ENCODE assay signal across 8 mouse cellular contexts in genomic region chr14:52120169-52120568, GRCm38 (mm10). TPM values are rescaled to one million over a fixed set of nuclear protein-coding genes. Genes with fewer than 3 reads are reported as not detected.
A peak's percentile ranks its signal among the peaks of the same experiment; 100 is the strongest.
DNase-seq lines count a peak whose midpoint lies in the region; ATAC-seq and TF ChIP-seq lines count a peak whose summit lies in the region.
"Had no signal": no experiment of that assay in that cellular context is flagged by ENCODE, and none has a peak within 500 bp of the region (broad histone marks: within the 10 kb centered on the region; RNA-seq: fewer than 3 reads in every experiment).

No protein-coding gene starts in this region.

- H3K9ac ChIP-seq in embryonic facial prominence, embryonic 12.5 days, result no peak overlapping the region
- no peak overlapping the region for H3K9ac ChIP-seq in hindbrain, postnatal 0 days (replicated peaks; ENCODE audit: low read length)
- no peak overlapping the region for H3K9ac ChIP-seq in midbrain, embryonic 11.5 days (ENCODE audit: low read length)

- no peak for ATAC-seq in embryonic facial prominence, embryonic 12.5 days (ENCODE audit: insufficient number of reproducible peaks, insufficient read depth, low FRiP score, low TSS enrichment)
- no peak for ATAC-seq in hindbrain, postnatal 0 days
- no peak for ATAC-seq in midbrain, embryonic 11.5 days (ENCODE audit: low FRiP score)
- ATAC-seq in activated CD4-positive, CD25-positive, alpha-beta regulatory T cell, adult 4 months, result no peak

- no peak for TF ChIP-seq CTCF in bone marrow, adult 2 months (IDR thresholded peaks at IDR 0.05; ENCODE audit: control insufficient read depth, insufficient read depth, low read length)
- no peak for TF ChIP-seq CTCF in hindbrain, postnatal 0 days (IDR thresholded peaks at IDR 0.05; ENCODE audit: low read depth)

- H3K9me3 ChIP-seq in embryonic facial prominence, embryonic 12.5 days, result no peaks in the 10 kb centered on the region
- no peaks in the 10 kb centered on the region for H3K9me3 ChIP-seq in hindbrain, postnatal 0 days (ENCODE audit: low read length)
- no peaks in the 10 kb centered on the region for H3K9me3 ChIP-seq in midbrain, embryonic 11.5 days (ENCODE audit: control insufficient read depth, low read length)

- H3K27me3 ChIP-seq in embryonic facial prominence, embryonic 12.5 days, result no peaks in the 10 kb centered on the region
- no peaks in the 10 kb centered on the region for H3K27me3 ChIP-seq in hindbrain, postnatal 0 days (ENCODE audit: insufficient read depth, low read length)
- H3K27me3 ChIP-seq in midbrain, embryonic 11.5 days (ENCODE audit: control insufficient read depth, insufficient read depth, low read length), result no peaks in the 10 kb centered on the region

- H3K4me1 ChIP-seq in bone marrow, adult 2 months (ENCODE audit: control insufficient read depth, insufficient read depth, low read length), result no peaks in the 10 kb centered on the region
- 0 out of 2 replicates have a peak, but pooled peaks cover 3% of the 10 kb centered on the region for H3K4me1 ChIP-seq in embryonic facial prominence, embryonic 12.5 days
- H3K4me1 ChIP-seq in hindbrain, postnatal 0 days (ENCODE audit: insufficient read depth, low read length), result no peaks in the 10 kb centered on the region
- peaks cover 6% of the 10 kb centered on the region; the same call in 1 of the 2 replicates for H3K4me1 ChIP-seq in midbrain, embryonic 11.5 days (ENCODE audit: control insufficient read depth, insufficient read depth, low read length)

- WGBS in bone marrow, adult 2 months, result 6% methylated on average over 7 of the region's 7 CpGs
- 52% methylated on average over 7 of the region's 7 CpGs for WGBS in embryonic facial prominence, embryonic 12.5 days
- 56% methylated on average over 7 of the region's 7 CpGs for WGBS in hindbrain, postnatal 0 days
- 57% methylated on average over 7 of the region's 7 CpGs for WGBS in midbrain, embryonic 11.5 days

- no peaks in the 10 kb centered on the region for H3K36me3 ChIP-seq in embryonic facial prominence, embryonic 12.5 days
- H3K36me3 ChIP-seq in hindbrain, postnatal 0 days (ENCODE audit: insufficient read depth, low read length), result no peaks in the 10 kb centered on the region
- no peaks in the 10 kb centered on the region for H3K36me3 ChIP-seq in midbrain, embryonic 11.5 days (ENCODE audit: control insufficient read depth, insufficient read depth, low read length)

- TF ChIP-seq POLR2A in bone marrow, adult 2 months (IDR thresholded peaks at IDR 0.05; ENCODE audit: borderline replicate concordance, control insufficient read depth, low read depth, low read length), result no peak

- no peak overlapping the region for H3K27ac ChIP-seq in bone marrow, adult 2 months (ENCODE audit: control insufficient read depth, insufficient read depth, low read depth, low read length, poor library complexity)
- no peak overlapping the region for H3K27ac ChIP-seq in embryonic facial prominence, embryonic 12.5 days
- peak overlapping the region; percentile 36; the same call in 1 of the 2 replicates for H3K27ac ChIP-seq in hindbrain, postnatal 0 days
- no peak overlapping the region for H3K27ac ChIP-seq in midbrain, embryonic 11.5 days (ENCODE audit: low read depth, low read length)

- peak overlapping the region; percentile 90 for H3K4me2 ChIP-seq in embryonic facial prominence, embryonic 12.5 days (replicated peaks)
- H3K4me2 ChIP-seq in hindbrain, postnatal 0 days (ENCODE audit: low read depth, low read length), result peak overlapping the region; percentile 82
- peak overlapping the region; percentile 97; the same call in 1 of the 2 replicates for H3K4me2 ChIP-seq in midbrain, embryonic 11.5 days

- DNase-seq in hindbrain, postnatal 0 days (ENCODE audit: low spot score), result no peak
- DNase-seq in midbrain, embryonic 11.5 days (ENCODE audit: low spot score, missing footprints), result peak; percentile 85
- DNase-seq in adrenal gland, postnatal 25 days, result no peak
- DNase-seq in layer of hippocampus, postnatal 14 days (ENCODE audit: low spot score in 2 of 2), result no peak
- DNase-seq: heart, postnatal 10 days had no signal

- H3K4me3 ChIP-seq in bone marrow, adult 2 months (replicated peaks; ENCODE audit: control insufficient read depth, low read depth, low read length), result peak overlapping the region; percentile 39
- peak overlapping the region; percentile 51; the same call in 1 of the 2 replicates for H3K4me3 ChIP-seq in embryonic facial prominence, embryonic 12.5 days
- H3K4me3 ChIP-seq in hindbrain, postnatal 0 days (ENCODE audit: low read length), result peak overlapping the region; percentile 48; the same call in 1 of the 2 replicates
- H3K4me3 ChIP-seq in midbrain, embryonic 11.5 days (ENCODE audit: low read depth, low read length), result no peak overlapping the region

RNA-seq across cellular contexts. Expression of gene Rpgrip1, which starts 9.7 kb away (rescaled TPM):
- polyA plus RNA-seq in bone marrow, adult 2 months (2011; ENCODE audit: insufficient read depth, insufficient read length, low replicate concordance, missing spikeins), result 337 and 668 TPM in 2 replicates
- 72.3 and 75.9 TPM in 2 replicates for polyA plus RNA-seq in embryonic facial prominence, embryonic 12.5 days (2016; fragmentation: Nextera tagmentation; extraction: Ambion mirVana)
- 2.9 and 10.9 TPM in 2 replicates for total RNA-seq in hindbrain, postnatal 0 days (2014; rRNA removed)
- 53.4 and 53.7 TPM in 2 replicates for polyA plus RNA-seq in hindbrain, postnatal 0 days (2015; fragmentation: Nextera tagmentation; extraction: Ambion mirVana)
- polyA plus RNA-seq in midbrain, embryonic 11.5 days (2014; fragmentation: Nextera tagmentation; extraction: Ambion mirVana), result 92.3 and 105 TPM in 2 replicates
- 0.38 and 0.73 TPM in 2 replicates for total RNA-seq in adrenal gland, postnatal 25 days (2021)
- polyA plus RNA-seq in activated CD4-positive, CD25-positive, alpha-beta regulatory T cell, adult 4 months (2017; shearing (Covaris generic)), result 10 to 100 TPM; 71.4 to 94.9 TPM
- total RNA-seq in layer of hippocampus, postnatal 14 days (2021), result 1 to 10 TPM; 2.4 TPM

RNA-seq across cellular contexts. Expression of gene Hnrnpc, which starts 16.3 kb away (rescaled TPM):
- polyA plus RNA-seq in bone marrow, adult 2 months (2011; ENCODE audit: insufficient read depth, insufficient read length, low replicate concordance, missing spikeins), result 226 and 328 TPM in 2 replicates
- 778 and 818 TPM in 2 replicates for polyA plus RNA-seq in embryonic facial prominence, embryonic 12.5 days (2016; fragmentation: Nextera tagmentation; extraction: Ambion mirVana)
- total RNA-seq in hindbrain, postnatal 0 days (2014; rRNA removed), result 69.5 and 78.6 TPM in 2 replicates
- polyA plus RNA-seq in hindbrain, postnatal 0 days (2015; fragmentation: Nextera tagmentation; extraction: Ambion mirVana), result 285 and 291 TPM in 2 replicates
- polyA plus RNA-seq in midbrain, embryonic 11.5 days (2014; fragmentation: Nextera tagmentation; extraction: Ambion mirVana), result 1,011 and 1,046 TPM in 2 replicates
- 235 and 281 TPM in 2 replicates for total RNA-seq in adrenal gland, postnatal 25 days (2021)
- polyA plus RNA-seq in activated CD4-positive, CD25-positive, alpha-beta regulatory T cell, adult 4 months (2017; shearing (Covaris generic)), result 100 to 1,000 TPM; 414 to 423 TPM
- 100 to 1,000 TPM; 213 to 245 TPM for total RNA-seq in layer of hippocampus, postnatal 14 days (2021)
